Mouse (Mus musculus) lung, postnatal 14 days (tissue): Measurements from ENCODE around the gene Vma21-ps.
"Not testable (repeated sequence)": the region's sequence is repeated elsewhere in the genome, so short reads cannot be mapped to it uniquely, and the experiment has no call there.

Source experiments
- DNase-seq: peaks from one replicate; pipeline ENCODE4 v3.0.0; 2021

Vma21-ps gene

GRCm38 (mm10) chr4:52497144-52497543, at the start of gene Vma21-ps:
Vma21-ps (minus strand) TSS chr4:52497244.
- DNase-seq = not testable (repeated sequence)

- no peak for DNase-seq
These were observed 46.0 kb upstream of the Vma21-ps start for GRCm38 (mm10) chr4:52543001-52543400.

GRCm38 (mm10) chr4:52530636-52531035, 33.6 kb upstream of the Vma21-ps start:
- no peak for DNase-seq

- DNase-seq = no peak
These were observed 29.4 kb upstream of the Vma21-ps start for GRCm38 (mm10) chr4:52526464-52526863.

- no peak for DNase-seq
These were observed 22.3 kb upstream of the Vma21-ps start for GRCm38 (mm10) chr4:52519301-52519700.

- no peak for DNase-seq
These were observed 20.5 kb upstream of the Vma21-ps start for GRCm38 (mm10) chr4:52517580-52517979.

- DNase-seq = no peak
These were observed 9.6 kb downstream of the Vma21-ps start for GRCm38 (mm10) chr4:52487486-52487885.

- DNase-seq = no peak
These were observed 23.6 kb downstream of the Vma21-ps start for GRCm38 (mm10) chr4:52473431-52473830.

- DNase-seq = no peak
These were observed 35.7 kb downstream of the Vma21-ps start for GRCm38 (mm10) chr4:52461321-52461720.

GRCm38 (mm10) chr4:52459726-52460125, 37.3 kb downstream of the Vma21-ps start:
- no peak for DNase-seq
